In genomic region chr7:82725006-82725636, GRCm38 (mm10) we compare ENCODE assay signal across 18 mouse cellular contexts.
DNase-seq lines count a peak whose midpoint lies in the region; ATAC-seq and TF ChIP-seq lines count a peak whose summit lies in the region.
"Had no signal": no experiment of that assay in that cellular context is flagged by ENCODE, and none has a peak within 500 bp of the region (broad histone marks: within the 10 kb centered on the region; RNA-seq: fewer than 3 reads in every experiment).

No protein-coding gene starts in this region.

- H3K9ac ChIP-seq in hindbrain, embryonic 16.5 days (ENCODE audit: low read depth, low read length), result no peak overlapping the region
- no peak overlapping the region for H3K9ac ChIP-seq in hindbrain, embryonic 14.5 days
- no peak overlapping the region for H3K9ac ChIP-seq in hindbrain, postnatal 0 days (replicated peaks; ENCODE audit: low read length)
- H3K9ac ChIP-seq: forebrain, embryonic 15.5 days; neural tube, embryonic 13.5 days had no signal

- H3K27me3 ChIP-seq in hindbrain, embryonic 16.5 days (replicated peaks; ENCODE audit: control insufficient read depth, insufficient read depth, low read length), result no peaks in the 10 kb centered on the region
- H3K27me3 ChIP-seq in hindbrain, embryonic 14.5 days (ENCODE audit: control insufficient read depth, insufficient read depth, low read length), result no peaks in the 10 kb centered on the region
- no peaks in the 10 kb centered on the region for H3K27me3 ChIP-seq in hindbrain, postnatal 0 days (ENCODE audit: insufficient read depth, low read length)
- H3K27me3 ChIP-seq: forebrain, embryonic 15.5 days; neural tube, embryonic 13.5 days had no signal

- no peak overlapping the region for H3K27ac ChIP-seq in hindbrain, embryonic 16.5 days (ENCODE audit: low read depth, low read length)
- H3K27ac ChIP-seq in hindbrain, embryonic 14.5 days, result no peak overlapping the region
- H3K27ac ChIP-seq in hindbrain, postnatal 0 days, result no peak overlapping the region
- H3K27ac ChIP-seq: forebrain, embryonic 15.5 days; neural tube, embryonic 13.5 days had no signal

- no peak overlapping the region for H3K4me3 ChIP-seq in hindbrain, embryonic 16.5 days (ENCODE audit: low read length)
- H3K4me3 ChIP-seq in hindbrain, embryonic 14.5 days (replicated peaks; ENCODE audit: low read length), result no peak overlapping the region
- no peak overlapping the region for H3K4me3 ChIP-seq in hindbrain, postnatal 0 days (ENCODE audit: low read length)
- H3K4me3 ChIP-seq: forebrain, embryonic 15.5 days; neural tube, embryonic 13.5 days had no signal

- H3K4me1 ChIP-seq in hindbrain, embryonic 16.5 days (ENCODE audit: control insufficient read depth, insufficient read depth, low read depth, low read length), result no peaks in the 10 kb centered on the region; the same call in 1 of the 2 replicates
- H3K4me1 ChIP-seq in hindbrain, embryonic 14.5 days (replicated peaks; ENCODE audit: control insufficient read depth, insufficient read depth, low read length), result peaks cover 5% of the 10 kb centered on the region
- H3K4me1 ChIP-seq in hindbrain, postnatal 0 days (ENCODE audit: insufficient read depth, low read length), result 0 out of 2 replicates have a peak, but pooled peaks cover 4% of the 10 kb centered on the region
- H3K4me1 ChIP-seq: forebrain, embryonic 15.5 days had no signal

- no peaks in the 10 kb centered on the region for H3K9me3 ChIP-seq in hindbrain, embryonic 16.5 days (ENCODE audit: control insufficient read depth, low read length)
- no peaks in the 10 kb centered on the region for H3K9me3 ChIP-seq in hindbrain, embryonic 14.5 days (ENCODE audit: control insufficient read depth, low read length)
- no peaks in the 10 kb centered on the region for H3K9me3 ChIP-seq in hindbrain, postnatal 0 days (ENCODE audit: low read length)
- H3K9me3 ChIP-seq: forebrain, embryonic 15.5 days; neural tube, embryonic 13.5 days had no signal

- WGBS in hindbrain, embryonic 16.5 days, result 36% methylated on average over 5 of the region's 5 CpGs
- 35% methylated on average over 5 of the region's 5 CpGs for WGBS in hindbrain, embryonic 14.5 days
- WGBS in hindbrain, postnatal 0 days, result 44% methylated on average over 5 of the region's 5 CpGs

- no peak for TF ChIP-seq CTCF in hindbrain, postnatal 0 days (IDR thresholded peaks at IDR 0.05; ENCODE audit: low read depth)

- H3K4me2 ChIP-seq in hindbrain, embryonic 16.5 days (ENCODE audit: low read length), result no peak overlapping the region
- H3K4me2 ChIP-seq in hindbrain, embryonic 14.5 days (replicated peaks), result no peak overlapping the region
- H3K4me2 ChIP-seq in hindbrain, postnatal 0 days (ENCODE audit: low read depth, low read length), result no peak overlapping the region
- H3K4me2 ChIP-seq: forebrain, embryonic 15.5 days; neural tube, embryonic 13.5 days had no signal

- peak; percentile 60; the same call in 1 of the 2 replicates for ATAC-seq in hindbrain, embryonic 16.5 days
- ATAC-seq in hindbrain, embryonic 14.5 days (ENCODE audit: low FRiP score), result no peak
- ATAC-seq in hindbrain, postnatal 0 days, result peak; percentile 49; the same call in 1 of the 2 replicates
- ATAC-seq: CD4-positive, CD25-positive, alpha-beta regulatory T cell, adult 4 months; forebrain, embryonic 15.5 days had no signal

- peak; percentile 8 for DNase-seq in adrenal gland, postnatal 14 days
- no peak for DNase-seq in adrenal gland, adult (ENCODE audit: inconsistent age in 2 of 2, low spot score in 1 of 2)
- DNase-seq in hindbrain, embryonic 14.5 days (ENCODE audit: low spot score), result no peak
- peak; percentile 37 for DNase-seq in R1 (ENCODE audit: low read depth, low spot score)
- no peak for DNase-seq in hindbrain, postnatal 0 days (ENCODE audit: low spot score)
- DNase-seq in urinary bladder, postnatal 10 days (ENCODE audit: low spot score), result no peak
- DNase-seq in thymus, postnatal 0 days (ENCODE audit: low spot score), result no peak
- DNase-seq: adrenal gland, postnatal 25 days; cerebellum, adult 2 months; kidney, adult 11 months; kidney, postnatal 14 days; layer of hippocampus, adult 9-11 months; lung, postnatal 10 days; right cerebral cortex, postnatal 14 days had no signal

- H3K36me3 ChIP-seq in hindbrain, embryonic 16.5 days (ENCODE audit: control insufficient read depth, insufficient read depth, low read length), result no peaks in the 10 kb centered on the region
- H3K36me3 ChIP-seq in hindbrain, embryonic 14.5 days (replicated peaks; ENCODE audit: control insufficient read depth, insufficient read depth), result no peaks in the 10 kb centered on the region
- no peaks in the 10 kb centered on the region for H3K36me3 ChIP-seq in hindbrain, postnatal 0 days (ENCODE audit: insufficient read depth, low read length)
- H3K36me3 ChIP-seq: forebrain, embryonic 15.5 days; neural tube, embryonic 13.5 days had no signal

Comparison
In these comparisons a context has a peak if more than half of its experiments do, and no peak if none do; other contexts are left out.
1. DNase-seq: peak in adrenal gland, postnatal 14 days (single experiment) and R1 (single experiment); none in adrenal gland, adult (0 of 2), hindbrain, embryonic 14.5 days (single experiment), hindbrain, postnatal 0 days (single experiment), urinary bladder, postnatal 10 days (single experiment) and thymus, postnatal 0 days (single experiment).